Mouse (Mus musculus) liver, adult (tissue): ENCODE results near the gene Papss2.

Experiments used
- GATA4 ChIP-seq: IDR thresholded peaks from 2 replicates; pipeline ENCODE4 v1.6.1; 2014; ENCODE audit warnings: mild to moderate bottlenecking, low read length; ENCODE audit not compliant: insufficient replicate concordance

The Papss2 gene

GRCm38 (mm10) chr19:32711761-32712541 is 116.4 kb downstream of the Papss2 start:
- TF ChIP-seq GATA4, result no peak

GRCm38 (mm10) chr19:32712588-32713042 is 117.0 kb downstream of the Papss2 start:
- TF ChIP-seq GATA4, result no peak

- TF ChIP-seq GATA4, result no peak
Measured at GRCm38 (mm10) chr19:32713471-32713870, 117.9 kb downstream of the Papss2 start.

GRCm38 (mm10) chr19:32715201-32715600 is 119.6 kb downstream of the Papss2 start:
- TF ChIP-seq GATA4, result no peak

- TF ChIP-seq GATA4, result no peak
Measured at GRCm38 (mm10) chr19:32715681-32716080, 120.1 kb downstream of the Papss2 start.
